Mouse (Mus musculus) G1E-ER4 (cell line): Measurements from ENCODE around the gene Ets2. TPM values are rescaled to one million over a fixed set of nuclear protein-coding genes. Genes with fewer than 3 reads are reported as not detected.

Experiments
- GATA1 ChIP-seq: IDR thresholded peaks from one replicate; pipeline ENCODE4 v1.8.0; 2012; ENCODE audit warnings: low read length, inconsistent platforms
- polyA plus RNA-seq: library from polyadenylated mRNA; stranded (reverse); fragments of >175 nt; gene quantifications from 2 replicates; pipeline ENCODE4 v1.2.3, GENCODE M21; 2012

The Ets2 gene
- polyA plus RNA-seq: 96.7 and 128 TPM in 2 replicates

- TF ChIP-seq GATA1: no peak
Measured at GRCm38 (mm10) chr16:95701802-95702561, at the start of gene Ets2. Gene Ets2, plus strand, starts transcription at chr16:95702075.

- TF ChIP-seq GATA1: no peak
Measured at GRCm38 (mm10) chr16:95654204-95654611, 47.7 kb upstream of the Ets2 start.

GRCm38 (mm10) chr16:95656535-95656934 lies 45.3 kb upstream of the Ets2 start:
- no peak for TF ChIP-seq GATA1

- no peak for TF ChIP-seq GATA1
Measured at GRCm38 (mm10) chr16:95657187-95657586, 44.7 kb upstream of the Ets2 start.

GRCm38 (mm10) chr16:95657756-95658155 lies 44.1 kb upstream of the Ets2 start:
- TF ChIP-seq GATA1: no peak

GRCm38 (mm10) chr16:95658836-95659430 lies 42.9 kb upstream of the Ets2 start:
- no peak for TF ChIP-seq GATA1

- TF ChIP-seq GATA1: no peak
Measured at GRCm38 (mm10) chr16:95659461-95659860, 42.4 kb upstream of the Ets2 start.

- TF ChIP-seq GATA1: no peak
Measured at GRCm38 (mm10) chr16:95660909-95661308, 41.0 kb upstream of the Ets2 start.

- TF ChIP-seq GATA1: no peak
Measured at GRCm38 (mm10) chr16:95665472-95666131, 36.3 kb upstream of the Ets2 start.

GRCm38 (mm10) chr16:95666288-95666687 lies 35.6 kb upstream of the Ets2 start:
- no peak for TF ChIP-seq GATA1

- no peak for TF ChIP-seq GATA1
Measured at GRCm38 (mm10) chr16:95667395-95668150, 34.3 kb upstream of the Ets2 start.

GRCm38 (mm10) chr16:95668151-95668993 lies 33.5 kb upstream of the Ets2 start:
- TF ChIP-seq GATA1: no peak

GRCm38 (mm10) chr16:95674452-95674921 lies 27.4 kb upstream of the Ets2 start:
- no peak for TF ChIP-seq GATA1

- no peak for TF ChIP-seq GATA1
Measured at GRCm38 (mm10) chr16:95675212-95675611, 26.7 kb upstream of the Ets2 start.

GRCm38 (mm10) chr16:95676668-95677067 lies 25.2 kb upstream of the Ets2 start:
- TF ChIP-seq GATA1: no peak
